Mouse (Mus musculus) MEL (cell line): ENCODE measurements around the gene Gm37240. TPM values are rescaled to one million over a fixed set of nuclear protein-coding genes. Genes with fewer than 3 reads are reported as not detected.

Experiments used
- DNase-seq: peaks from one replicate; pipeline ENCODE4 v3.0.0; 2011; ENCODE audit warnings: low read depth, low spot score
- H3K27ac ChIP-seq: 2 replicates; pipeline ENCODE4 v1.5.1; 2012; ENCODE audit warnings: low read depth, mild to moderate bottlenecking, control low read depth, low read length, moderate library complexity; ENCODE audit not compliant: control insufficient read depth
- H3K27me3 ChIP-seq, 2 experiments: fragments of 150-350 bp in 1 of 2; sonication (generic) in 1 of 2; 2 replicates each; pipeline ENCODE4 v1.6.1; 2012; ENCODE audit warnings: low read length in 2 of 2, mild to moderate bottlenecking in 2 of 2, improper control_type of control experiment in 1 of 2, moderate library complexity in 1 of 2; ENCODE audit not compliant: insufficient read depth in 2 of 2, control insufficient read depth in 1 of 2
- H3K36me3 ChIP-seq, 2 experiments: 2 replicates each; pipeline ENCODE4 v1.6.1; 2012 to 2014; ENCODE audit warnings: low read length in 2 of 2, improper control_type of control experiment in 1 of 2, inconsistent platforms in 1 of 2, mild to moderate bottlenecking in 1 of 2; ENCODE audit not compliant: insufficient read depth in 2 of 2, control insufficient read depth in 1 of 2
- H3K4me1 ChIP-seq, 2 experiments: fragments of 150-350 bp in 1 of 2; sonication (generic) in 1 of 2; 2 replicates each; pipeline ENCODE4 v1.6.1; 2012; ENCODE audit warnings: low read length in 2 of 2, improper control_type of control experiment in 1 of 2, mild to moderate bottlenecking in 1 of 2; ENCODE audit not compliant: insufficient read depth in 2 of 2, control insufficient read depth in 1 of 2
- H3K4me3 ChIP-seq, 2 experiments: fragments of 150-350 bp in 1 of 2; sonication (generic) in 1 of 2; 2 replicates each; pipeline ENCODE4 v1.5.1; 2012; ENCODE audit warnings: low read depth in 2 of 2, low read length in 2 of 2, mild to moderate bottlenecking in 2 of 2, moderate library complexity in 2 of 2, control low read depth in 1 of 2, improper control_type of control experiment in 1 of 2; ENCODE audit not compliant: control insufficient read depth in 1 of 2, insufficient read depth in 1 of 2
- H3K79me2 ChIP-seq: 2 replicates; pipeline ENCODE4 v1.6.1; 2012; ENCODE audit warnings: mild to moderate bottlenecking, low read length, moderate library complexity; ENCODE audit not compliant: control insufficient read depth, poor library complexity, insufficient read depth
- H3K9ac ChIP-seq: 2 replicates; pipeline ENCODE4 v1.6.1; 2012; ENCODE audit warnings: low read depth, mild to moderate bottlenecking, control low read depth, low read length, moderate library complexity; ENCODE audit not compliant: control insufficient read depth, poor library complexity, severe bottlenecking
- H3K9me3 ChIP-seq: fragments of 150-350 bp; sonication (generic); replicated peaks from 2 replicates; pipeline ENCODE4 v1.6.1; 2012; ENCODE audit warnings: mild to moderate bottlenecking, low read length, improper control_type of control experiment, moderate library complexity; ENCODE audit not compliant: insufficient read depth
- BHLHE40 ChIP-seq: IDR thresholded peaks from 2 replicates; pipeline ENCODE4 v1.6.1; 2012; ENCODE audit warnings: low read depth, mild to moderate bottlenecking, inconsistent platforms, low read length, improper control_type of control experiment, borderline replicate concordance
- CHD2 ChIP-seq: IDR thresholded peaks from 2 replicates; pipeline ENCODE4 v1.6.1; 2011; ENCODE audit warnings: low read length, improper control_type of control experiment
- CTCF ChIP-seq, 3 experiments: IDR thresholded peaks in 2 of 3; conservative IDR thresholded peaks in 1 of 3; 2 replicates each; pipeline ENCODE4 v1.5.1; 2011 to 2012; ENCODE audit warnings: low read length in 3 of 3, low read depth in 2 of 3, mild to moderate bottlenecking in 2 of 3, improper control_type of control experiment in 1 of 3, inconsistent platforms in 1 of 3, mixed read lengths in 1 of 3, moderate library complexity in 1 of 3; ENCODE audit not compliant: control insufficient read depth in 1 of 3, insufficient read depth in 1 of 3, poor library complexity in 1 of 3, severe bottlenecking in 1 of 3
- ELF1 ChIP-seq: IDR thresholded peaks from 2 replicates; pipeline ENCODE4 v1.6.1; 2014; ENCODE audit warnings: low read depth, mild to moderate bottlenecking, inconsistent platforms, low read length, improper control_type of control experiment, moderate library complexity
- ETS1 ChIP-seq: IDR thresholded peaks from 2 replicates; pipeline ENCODE4 v1.6.1; 2012; ENCODE audit warnings: low read depth, mild to moderate bottlenecking, inconsistent platforms, low read length, improper control_type of control experiment, moderate library complexity
- GATA1 ChIP-seq: IDR thresholded peaks from 2 replicates; pipeline ENCODE4 v1.6.1; 2011; ENCODE audit warnings: low read depth, low read length, improper control_type of control experiment
- HCFC1 ChIP-seq: IDR thresholded peaks from 2 replicates; pipeline ENCODE4 v1.6.1; 2012; ENCODE audit warnings: low read depth, mild to moderate bottlenecking, inconsistent platforms, low read length, improper control_type of control experiment, moderate library complexity
- JUND ChIP-seq: IDR thresholded peaks from 2 replicates; pipeline ENCODE4 v1.6.1; 2011; ENCODE audit warnings: low read depth, mild to moderate bottlenecking, improper control_type of control experiment, low read length
- KAT2A ChIP-seq: conservative IDR thresholded peaks from 2 replicates; pipeline ENCODE4 v1.6.1; 2012; ENCODE audit warnings: low read depth, low read length, improper control_type of control experiment, inconsistent platforms
- MAFK ChIP-seq: IDR thresholded peaks from 2 replicates; pipeline ENCODE4 v1.6.1; 2011; ENCODE audit warnings: low read depth, mild to moderate bottlenecking, low read length, improper control_type of control experiment, borderline replicate concordance
- MXI1 ChIP-seq: IDR thresholded peaks from 2 replicates; pipeline ENCODE4 v1.6.1; 2011; ENCODE audit warnings: mild to moderate bottlenecking, low read depth, low read length, improper control_type of control experiment
- MYB ChIP-seq: IDR thresholded peaks from 2 replicates; pipeline ENCODE4 v1.6.1; 2011; ENCODE audit warnings: mild to moderate bottlenecking, low read depth, low read length, improper control_type of control experiment
- MYC ChIP-seq: IDR thresholded peaks from 2 replicates; pipeline ENCODE4 v1.6.1; 2011; ENCODE audit warnings: low read depth, mild to moderate bottlenecking, low read length, improper control_type of control experiment, moderate library complexity
- NELFE ChIP-seq: IDR thresholded peaks from 2 replicates; pipeline ENCODE4 v1.6.1; 2011; ENCODE audit warnings: low read depth, low read length, improper control_type of control experiment
- NRF1 ChIP-seq: IDR thresholded peaks from 2 replicates; pipeline ENCODE4 v1.6.1; 2014; ENCODE audit warnings: low read depth, mild to moderate bottlenecking, inconsistent platforms, low read length, improper control_type of control experiment, moderate library complexity; ENCODE audit not compliant: poor library complexity, insufficient read depth, severe bottlenecking
- POLR2A ChIP-seq, 2 experiments: IDR thresholded peaks; 2 replicates each; pipeline ENCODE4 v1.6.1; 2011 to 2012; ENCODE audit warnings: low read length in 2 of 2, mild to moderate bottlenecking in 2 of 2, control low read depth in 1 of 2, improper control_type of control experiment in 1 of 2, low read depth in 1 of 2, moderate library complexity in 1 of 2; ENCODE audit not compliant: control insufficient read depth in 1 of 2, insufficient read depth in 1 of 2, poor library complexity in 1 of 2
- RAD21 ChIP-seq: IDR thresholded peaks from 2 replicates; pipeline ENCODE4 v1.6.1; 2011; ENCODE audit warnings: mild to moderate bottlenecking, low read depth, low read length, improper control_type of control experiment
- SMC3 ChIP-seq: IDR thresholded peaks from 2 replicates; pipeline ENCODE4 v1.6.1; 2011; ENCODE audit warnings: low read depth, low read length, improper control_type of control experiment
- TCF12 ChIP-seq: IDR thresholded peaks from 2 replicates; pipeline ENCODE4 v1.6.1; 2014; ENCODE audit warnings: low read depth, mild to moderate bottlenecking, inconsistent platforms, low read length, improper control_type of control experiment, moderate library complexity
- USF2 ChIP-seq, 2 experiments: IDR thresholded peaks; 2 replicates each; pipeline ENCODE4 v1.6.1; 2011 to 2012; ENCODE audit warnings: improper control_type of control experiment in 2 of 2, low read length in 2 of 2, borderline replicate concordance in 1 of 2, inconsistent platforms in 1 of 2, low read depth in 1 of 2, mild to moderate bottlenecking in 1 of 2; ENCODE audit not compliant: insufficient read depth in 1 of 2
- ZC3H11A ChIP-seq: IDR thresholded peaks from 2 replicates; pipeline ENCODE4 v1.6.1; 2012; ENCODE audit warnings: low read depth, mild to moderate bottlenecking, inconsistent platforms, low read length, improper control_type of control experiment
- ZKSCAN1 ChIP-seq: IDR thresholded peaks from 2 replicates; pipeline ENCODE4 v1.6.1; 2012; ENCODE audit warnings: low read depth, mild to moderate bottlenecking, inconsistent platforms, low read length, improper control_type of control experiment, moderate library complexity
- ZMIZ1 ChIP-seq: IDR thresholded peaks from 2 replicates; pipeline ENCODE4 v1.6.1; 2012; ENCODE audit warnings: low read depth, mild to moderate bottlenecking, inconsistent platforms, low read length, improper control_type of control experiment, moderate library complexity
- ZNF384 ChIP-seq: IDR thresholded peaks from 2 replicates; pipeline ENCODE4 v1.6.1; 2012; ENCODE audit warnings: low read depth, mild to moderate bottlenecking, inconsistent platforms, low read length, improper control_type of control experiment
- polyA plus RNA-seq, 2 experiments: library from polyadenylated mRNA; stranded (reverse) in 1 of 2; unstranded in 1 of 2; fragments of >175 nt in 1 of 2; fragments of >200 nt in 1 of 2; gene quantifications; 2 replicates each; pipeline versions ENCODE4 v1.2.1 to v1.2.4; 2012; ENCODE audit warnings: low replicate concordance in 2 of 2, low read depth in 1 of 2; ENCODE audit not compliant: insufficient read length in 2 of 2, insufficient read depth in 1 of 2, missing spikeins in 1 of 2
- total RNA-seq: library from RNA; depleted of rRNA; stranded (reverse); fragments of 300-350 nt; gene quantifications from 2 replicates; pipeline ENCODE4 v1.2.3, GENCODE M21; 2012

Gm37240 gene
- total and polyA plus RNA-seq, 3 experiments = 0.04 TPM; not detected in 2

GRCm38 (mm10) chr3:85858140-85859135, 28.9 kb downstream of the Gm37240 start:
- no peak for DNase-seq
- no peaks in the 10 kb centered on the region; a peak in 1 of 4 replicates for H3K4me1 ChIP-seq
- no peak overlapping the region for H3K4me3 ChIP-seq
- H3K36me3 ChIP-seq = peaks cover 0 to 2% of the 10 kb centered on the region in 2 experiments; a peak in 2 of 4 replicates
- no peaks in the 10 kb centered on the region for H3K79me2 ChIP-seq
- no peak overlapping the region for H3K9ac ChIP-seq
- no peak overlapping the region for H3K27ac ChIP-seq
- no peaks in the 10 kb centered on the region for H3K9me3 ChIP-seq
- no peaks in the 10 kb centered on the region; a peak in 1 of 4 replicates for H3K27me3 ChIP-seq
- no peak for TF ChIP-seq ZMIZ1
- no peak for TF ChIP-seq MXI1
- TF ChIP-seq GATA1 = no peak
- no peak for TF ChIP-seq ZC3H11A
- TF ChIP-seq KAT2A = no peak
- TF ChIP-seq RAD21 = no peak
- TF ChIP-seq CHD2 = no peak
- no peak for TF ChIP-seq NELFE
- TF ChIP-seq HCFC1 = no peak
- no peak for TF ChIP-seq CTCF (IDR thresholded peaks at IDR 0.05 in 2 of 3, conservative IDR thresholded peaks at IDR 0.05 in 1 of 3; ENCODE audit: control insufficient read depth in 1 of 3, insufficient read depth in 1 of 3, low read depth in 2 of 3, low read length in 3 of 3, poor library complexity in 1 of 3, severe bottlenecking in 1 of 3)
- TF ChIP-seq MAFK = no peak
- TF ChIP-seq SMC3 = no peak
- TF ChIP-seq JUND = no peak
- no peak for TF ChIP-seq ETS1

- TF ChIP-seq USF2 (IDR thresholded peaks at IDR 0.05; ENCODE audit: borderline replicate concordance in 1 of 2, insufficient read depth in 1 of 2, low read depth in 1 of 2, low read length in 2 of 2) (no peak), TCF12 (no peak), ZNF384 (no peak), ZKSCAN1 (no peak), BHLHE40 (no peak), ELF1 (no peak), HCFC1 (no peak), ZMIZ1 (no peak), MYB (no peak), NRF1 (no peak), MYC (no peak), ETS1 (no peak), ZC3H11A (no peak), POLR2A (IDR thresholded peaks at IDR 0.05; ENCODE audit: control insufficient read depth in 1 of 2, insufficient read depth in 1 of 2, low read depth in 1 of 2, low read length in 2 of 2, poor library complexity in 1 of 2) (no peak), MXI1 (no peak)
- Histone ChIP-seq H3K9ac (no peak overlapping the region), H3K9me3 (no peaks in the 10 kb centered on the region), H3K27me3 (no peaks in the 10 kb centered on the region; a peak in 1 of 4 replicates), H3K36me3 (peaks cover 0 to 2% of the 10 kb centered on the region in 2 experiments; a peak in 2 of 4 replicates), H3K4me1 (no peaks in the 10 kb centered on the region; a peak in 1 of 4 replicates), H3K4me3 (no peak overlapping the region), H3K79me2 (no peaks in the 10 kb centered on the region), H3K27ac (no peak overlapping the region)
- no peak for DNase-seq
Measured at GRCm38 (mm10) chr3:85857083-85857482, 30.2 kb downstream of the Gm37240 start.
